Mouse (Mus musculus) cerebellum, adult 2 months (tissue): ENCODE data around the gene Agbl5.

ENCODE experiments used
- CTCF ChIP-seq: fragments of 200-500 bp; IDR thresholded peaks from 2 replicates; pipeline ENCODE4 v1.5.1; 2011; ENCODE audit warnings: low read depth, mild to moderate bottlenecking, control low read depth, low read length, moderate library complexity, borderline replicate concordance; ENCODE audit not compliant: insufficient read depth
- POLR2A ChIP-seq: fragments of 200-500 bp; IDR thresholded peaks from 2 replicates; pipeline ENCODE4 v1.6.1; 2011; ENCODE audit warnings: low read length, control low read depth, borderline replicate concordance; ENCODE audit not compliant: insufficient read depth

- TF ChIP-seq CTCF (peak; percentile 77; the same call in 1 of the 2 replicates), POLR2A (peak; percentile 18; the same call in 1 of the 2 replicates)
Observed at GRCm38 (mm10) chr5:30915974-30916433, 27.5 kb downstream of the Agbl5 start.
